Mouse (Mus musculus): ENCODE measurements at regions not wholly inside any gene's neighbourhood (a gene's known extent, or its start where the extent isn't known, plus 50 kb on each side); places are given as distances from the start of the nearest gene placed in this dataset.

DNA sequence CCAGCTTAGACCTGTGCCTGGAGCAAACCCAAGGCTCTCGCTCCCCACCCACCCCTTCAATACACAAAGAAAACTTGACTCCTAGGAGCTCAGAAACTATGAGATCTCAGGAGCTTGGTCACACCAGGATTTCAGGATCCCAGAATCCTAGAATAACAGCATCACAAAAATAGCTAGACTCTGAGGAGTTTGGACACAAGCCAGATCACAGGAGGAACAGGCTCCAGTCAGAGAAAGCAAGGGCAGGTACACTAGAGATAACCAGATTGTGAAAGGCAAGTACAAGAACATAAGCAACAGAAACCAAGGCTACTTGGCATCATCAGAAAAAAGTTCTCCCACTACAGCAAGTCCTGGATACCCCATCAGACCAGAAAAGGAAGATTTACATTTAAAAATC lies 221.5 kb downstream of the Epha7 start:
- no peaks in the 10 kb centered on the region for H3K4me1 ChIP-seq (replicated peaks; ENCODE audit: control insufficient read depth, insufficient read depth, low read length)
- 96% methylated on average over 1 of the region's 1 CpGs for WGBS
- H3K36me3 ChIP-seq (ENCODE audit: control insufficient read depth, insufficient read depth, low read length), result no peaks in the 10 kb centered on the region
- H3K9me3 ChIP-seq (ENCODE audit: control insufficient read depth, low read length), result 0 out of 2 replicates have a peak, but pooled peaks cover 4% of the 10 kb centered on the region
- H3K9ac ChIP-seq (ENCODE audit: low read depth, low read length), result no peak overlapping the region
- H3K27me3 ChIP-seq (replicated peaks; ENCODE audit: control insufficient read depth, insufficient read depth, low read length), result no peaks in the 10 kb centered on the region
- ATAC-seq (replicated peaks; ENCODE audit: low FRiP score) (no peak), DNase-seq (ENCODE audit: low spot score) (no peak)
- no peak overlapping the region for H3K27ac ChIP-seq (ENCODE audit: low read depth, low read length)
- H3K4me3 ChIP-seq (ENCODE audit: low read depth, low read length), result no peak overlapping the region
- H3K4me2 ChIP-seq, result no peak overlapping the region

DNA sequence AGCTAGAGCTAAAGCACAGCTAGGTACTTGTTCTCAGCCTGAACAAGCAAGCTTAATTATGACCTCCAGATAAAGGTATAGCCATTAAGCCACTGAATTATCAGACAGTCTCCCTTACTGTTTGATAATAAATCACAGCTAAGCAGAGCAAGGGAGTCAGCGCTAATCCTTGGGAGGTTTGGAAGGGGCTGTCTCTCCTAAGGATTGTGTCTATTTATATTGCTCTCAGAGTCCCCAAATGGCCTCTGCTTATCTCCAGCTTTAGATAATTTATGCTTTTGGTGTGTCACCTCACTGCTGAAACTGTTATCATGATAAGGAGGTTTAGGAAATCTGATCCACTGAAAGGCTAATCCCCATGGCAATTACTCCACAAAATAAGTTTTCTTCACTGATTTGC lies 227.1 kb downstream of the Epha7 start:
- Histone ChIP-seq H3K27me3 (replicated peaks; ENCODE audit: control insufficient read depth, insufficient read depth, low read length) (no peaks in the 10 kb centered on the region), H3K36me3 (ENCODE audit: control insufficient read depth, insufficient read depth, low read length) (no peaks in the 10 kb centered on the region), H3K9ac (ENCODE audit: low read depth, low read length) (no peak overlapping the region), H3K4me3 (ENCODE audit: low read depth, low read length) (no peak overlapping the region), H3K4me2 (no peak overlapping the region), H3K4me1 (replicated peaks; ENCODE audit: control insufficient read depth, insufficient read depth, low read length) (no peaks in the 10 kb centered on the region), H3K9me3 (ENCODE audit: control insufficient read depth, low read length) (no peaks in the 10 kb centered on the region), H3K27ac (ENCODE audit: low read depth, low read length) (no peak overlapping the region)
- ATAC-seq (replicated peaks; ENCODE audit: low FRiP score) (no peak), DNase-seq (ENCODE audit: low spot score) (no peak)
- WGBS, result 47% methylated on average over 1 of the region's 1 CpGs

DNA sequence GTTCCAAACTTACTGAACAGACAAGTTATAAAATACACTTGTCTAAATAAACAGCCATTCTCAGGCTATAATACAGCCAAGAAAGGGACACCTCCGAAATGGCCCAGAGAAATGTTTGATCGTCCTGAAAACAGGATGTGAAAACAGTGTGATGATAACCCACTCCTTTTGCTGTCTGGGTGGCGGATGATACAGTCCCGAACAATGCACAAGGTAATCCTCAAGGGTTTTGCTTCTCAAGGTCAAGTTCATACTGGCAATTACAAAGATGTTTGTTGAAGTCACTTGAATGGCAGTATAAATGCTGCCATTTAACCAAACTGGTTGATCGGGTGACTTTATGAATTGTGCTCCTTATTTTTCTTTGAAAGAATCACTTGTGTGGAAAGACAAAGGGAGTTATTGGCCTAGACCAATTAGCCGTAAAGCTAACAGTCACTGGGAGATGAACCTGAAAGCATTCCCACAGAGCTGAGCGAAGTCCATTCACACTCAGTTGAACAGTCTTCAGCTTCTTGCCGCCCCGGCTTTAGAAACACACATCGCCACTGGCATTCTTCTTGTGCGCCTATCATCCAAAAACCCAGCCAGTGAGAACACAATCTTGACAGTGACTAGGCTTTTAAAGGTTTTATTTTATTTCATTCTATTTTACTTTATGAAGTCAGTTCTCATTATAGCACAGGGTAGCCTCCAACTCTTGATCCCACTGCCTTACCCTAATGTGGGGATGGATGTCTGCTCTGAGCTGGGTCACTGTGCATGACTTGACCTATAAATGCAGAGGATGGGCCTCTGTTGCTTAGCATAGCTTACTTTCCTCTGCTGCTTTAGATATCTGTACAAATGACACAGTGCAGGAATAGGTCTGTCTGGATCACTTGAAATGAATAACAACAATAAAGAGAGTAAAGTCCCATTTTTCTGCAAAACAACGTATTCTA lies 256.0 kb downstream of the Epha7 start:
- DNase-seq (ENCODE audit: low spot score), result no peak
- no peak overlapping the region for H3K27ac ChIP-seq (ENCODE audit: low read depth, low read length)

GRCm38 (mm10) chr4:29074204-29074603 lies 261.3 kb downstream of the Epha7 start:
- DNase-seq (ENCODE audit: low spot score), result no peak
- Histone ChIP-seq H3K4me3 (ENCODE audit: low read depth, low read length) (no peak overlapping the region), H3K36me3 (ENCODE audit: control insufficient read depth, insufficient read depth, low read length) (no peaks in the 10 kb centered on the region), H3K4me2 (no peak overlapping the region), H3K9me3 (ENCODE audit: control insufficient read depth, low read length) (no peaks in the 10 kb centered on the region), H3K9ac (ENCODE audit: low read depth, low read length) (no peak overlapping the region), H3K4me1 (replicated peaks; ENCODE audit: control insufficient read depth, insufficient read depth, low read length) (no peaks in the 10 kb centered on the region), H3K27ac (ENCODE audit: low read depth, low read length) (no peak overlapping the region), H3K27me3 (replicated peaks; ENCODE audit: control insufficient read depth, insufficient read depth, low read length) (no peaks in the 10 kb centered on the region)
- peak; percentile 47; the same call in 1 of the 2 replicates for ATAC-seq (replicated peaks; ENCODE audit: low FRiP score)

More for the DNA sequence above, 256.0 kb downstream of the Epha7 start:
- no peaks in the 10 kb centered on the region for H3K27me3 ChIP-seq (replicated peaks; ENCODE audit: control insufficient read depth, insufficient read depth, low read length)
- 85% methylated on average over 12 of the region's 12 CpGs for WGBS
- ATAC-seq (replicated peaks; ENCODE audit: low FRiP score), result no peak
- no peaks in the 10 kb centered on the region for H3K9me3 ChIP-seq (ENCODE audit: control insufficient read depth, low read length)
- no peak overlapping the region for H3K9ac ChIP-seq (ENCODE audit: low read depth, low read length)
- no peak overlapping the region for H3K4me2 ChIP-seq
- H3K4me1 ChIP-seq (replicated peaks; ENCODE audit: control insufficient read depth, insufficient read depth, low read length), result no peaks in the 10 kb centered on the region
- H3K4me3 ChIP-seq (ENCODE audit: low read depth, low read length), result no peak overlapping the region
- no peaks in the 10 kb centered on the region for H3K36me3 ChIP-seq (ENCODE audit: control insufficient read depth, insufficient read depth, low read length)

DNA sequence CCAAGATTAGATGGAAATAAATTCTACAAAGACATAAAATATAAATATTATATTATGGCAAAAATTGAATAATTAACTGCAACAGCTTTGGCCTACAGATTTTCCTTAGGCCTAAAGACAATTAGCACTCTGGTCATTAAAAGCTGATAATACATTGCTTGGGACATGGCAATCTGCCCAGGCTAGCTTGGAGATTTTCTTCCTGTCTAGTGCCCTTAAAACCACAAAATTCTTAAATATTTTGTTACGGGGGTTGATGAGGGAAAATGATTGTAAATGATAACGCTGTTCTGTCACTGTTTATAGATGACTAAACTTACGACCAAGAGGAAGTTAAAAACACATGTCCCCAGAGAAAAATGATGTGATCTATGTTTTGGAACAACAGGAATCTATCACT lies 261.9 kb downstream of the Epha7 start:
- ATAC-seq (replicated peaks; ENCODE audit: low FRiP score) (no peak), DNase-seq (ENCODE audit: low spot score) (no peak)
- no peaks in the 10 kb centered on the region for H3K36me3 ChIP-seq (ENCODE audit: control insufficient read depth, insufficient read depth, low read length)
- H3K27ac ChIP-seq (ENCODE audit: low read depth, low read length), result no peak overlapping the region
- no peak overlapping the region for H3K9ac ChIP-seq (ENCODE audit: low read depth, low read length)
- no peak overlapping the region for H3K4me2 ChIP-seq
- no peaks in the 10 kb centered on the region for H3K4me1 ChIP-seq (replicated peaks; ENCODE audit: control insufficient read depth, insufficient read depth, low read length)
- 56% methylated on average over 3 of the region's 3 CpGs for WGBS
- no peaks in the 10 kb centered on the region for H3K27me3 ChIP-seq (replicated peaks; ENCODE audit: control insufficient read depth, insufficient read depth, low read length)
- no peak overlapping the region for H3K4me3 ChIP-seq (ENCODE audit: low read depth, low read length)
- H3K9me3 ChIP-seq (ENCODE audit: control insufficient read depth, low read length), result no peaks in the 10 kb centered on the region

DNA sequence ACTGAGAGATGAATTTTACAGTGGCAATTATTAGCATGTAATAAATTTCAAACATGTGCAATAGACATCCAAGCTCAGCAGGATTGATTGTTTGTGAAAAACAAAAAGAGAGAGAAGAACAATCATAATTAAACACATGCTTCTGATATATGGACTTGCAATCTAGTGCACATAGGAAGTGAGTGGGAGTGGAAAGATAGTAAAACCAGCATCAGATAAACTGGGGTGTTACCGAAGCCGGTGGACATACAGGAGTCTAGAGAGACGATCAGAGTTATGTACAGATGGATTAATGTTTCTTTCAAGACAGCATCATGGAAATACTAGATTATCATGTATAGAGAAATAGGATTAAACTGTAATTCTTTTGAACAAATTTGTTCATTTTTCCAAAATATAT lies 263.8 kb downstream of the Epha7 start:
- Histone ChIP-seq H3K4me2 (no peak overlapping the region), H3K27me3 (replicated peaks; ENCODE audit: control insufficient read depth, insufficient read depth, low read length) (no peaks in the 10 kb centered on the region), H3K27ac (ENCODE audit: low read depth, low read length) (no peak overlapping the region), H3K4me1 (replicated peaks; ENCODE audit: control insufficient read depth, insufficient read depth, low read length) (no peaks in the 10 kb centered on the region), H3K9me3 (ENCODE audit: control insufficient read depth, low read length) (no peaks in the 10 kb centered on the region), H3K36me3 (ENCODE audit: control insufficient read depth, insufficient read depth, low read length) (no peaks in the 10 kb centered on the region), H3K9ac (ENCODE audit: low read depth, low read length) (no peak overlapping the region), H3K4me3 (ENCODE audit: low read depth, low read length) (no peak overlapping the region)
- no peak for ATAC-seq (replicated peaks; ENCODE audit: low FRiP score)
- DNase-seq (ENCODE audit: low spot score), result no peak
- 63% methylated on average over 3 of the region's 3 CpGs for WGBS

GRCm38 (mm10) chr4:29078391-29078790 lies 265.5 kb downstream of the Epha7 start:
- no peaks in the 10 kb centered on the region for H3K9me3 ChIP-seq (ENCODE audit: control insufficient read depth, low read length)
- ATAC-seq (replicated peaks; ENCODE audit: low FRiP score) (no peak), DNase-seq (ENCODE audit: low spot score) (no peak)
- H3K4me2 ChIP-seq, result no peak overlapping the region
- H3K27ac ChIP-seq (ENCODE audit: low read depth, low read length), result no peak overlapping the region
- H3K9ac ChIP-seq (ENCODE audit: low read depth, low read length), result no peak overlapping the region
- no peaks in the 10 kb centered on the region for H3K27me3 ChIP-seq (replicated peaks; ENCODE audit: control insufficient read depth, insufficient read depth, low read length)
- 92% methylated on average over 3 of the region's 3 CpGs for WGBS
- H3K36me3 ChIP-seq (ENCODE audit: control insufficient read depth, insufficient read depth, low read length), result no peaks in the 10 kb centered on the region
- H3K4me1 ChIP-seq (replicated peaks; ENCODE audit: control insufficient read depth, insufficient read depth, low read length), result no peaks in the 10 kb centered on the region
- no peak overlapping the region for H3K4me3 ChIP-seq (ENCODE audit: low read depth, low read length)

GRCm38 (mm10) chr4:29083545-29084290 lies 270.8 kb downstream of the Epha7 start:
- Histone ChIP-seq H3K27me3 (replicated peaks; ENCODE audit: control insufficient read depth, insufficient read depth, low read length) (no peaks in the 10 kb centered on the region), H3K36me3 (ENCODE audit: control insufficient read depth, insufficient read depth, low read length) (no peaks in the 10 kb centered on the region), H3K9me3 (ENCODE audit: control insufficient read depth, low read length) (no peaks in the 10 kb centered on the region), H3K4me3 (ENCODE audit: low read depth, low read length) (no peak overlapping the region), H3K9ac (ENCODE audit: low read depth, low read length) (no peak overlapping the region), H3K4me1 (replicated peaks; ENCODE audit: control insufficient read depth, insufficient read depth, low read length) (no peaks in the 10 kb centered on the region), H3K4me2 (no peak overlapping the region), H3K27ac (ENCODE audit: low read depth, low read length) (no peak overlapping the region)
- no peak for DNase-seq (ENCODE audit: low spot score)
- 66% methylated on average over 5 of the region's 5 CpGs for WGBS
- ATAC-seq (replicated peaks; ENCODE audit: low FRiP score), result no peak
